Comparison of ENCODE assay signal across 8 mouse cellular contexts in genomic region chr10:112928452-112929221, GRCm38 (mm10). TPM values are rescaled to one million over a fixed set of nuclear protein-coding genes. Genes with fewer than 3 reads are reported as not detected.
DNase-seq lines count a peak whose midpoint lies in the region; ATAC-seq lines count a peak whose summit lies in the region.

Gene Atxn7l3b (minus strand): TSS chr10:112929001.

- H3K27ac ChIP-seq in hindbrain, embryonic 15.5 days (replicated peaks) = peak within 1 kb of the TSS; percentile 97

- peaks cover 36% of the 10 kb centered on the region for H3K4me1 ChIP-seq in hindbrain, embryonic 15.5 days (replicated peaks)

- no peaks in the 10 kb centered on the region for H3K9me3 ChIP-seq in hindbrain, embryonic 15.5 days

- DNase-seq in T-cell, adult 2 months (ENCODE audit: low spot score) = peak; percentile 92
- DNase-seq in cerebellum, postnatal 36 days = peak; percentile 95 to 98
- DNase-seq in frontal cortex, postnatal 36 days (ENCODE audit: low spot score in 2 of 2) = peak; percentile 95 to 96
- peak; percentile 85 for DNase-seq in left cerebral cortex, adult 11 months (ENCODE audit: low spot score)
- DNase-seq in lung, postnatal 4 days = peak; percentile 97 to 98
- peak; percentile 91 for DNase-seq in retina, postnatal 7 days (ENCODE audit: low read depth, low spot score)
- peak; percentile 98 for DNase-seq in urinary bladder, adult 2 months (ENCODE audit: low spot score)

- H3K27me3 ChIP-seq in hindbrain, embryonic 15.5 days = no peaks in the 10 kb centered on the region

- H3K36me3 ChIP-seq in hindbrain, embryonic 15.5 days = peaks cover 21% of the 10 kb centered on the region

- peak within 1 kb of the TSS; percentile 97 for H3K9ac ChIP-seq in hindbrain, embryonic 15.5 days

- H3K4me3 ChIP-seq in hindbrain, embryonic 15.5 days = peak within 1 kb of the TSS; percentile 88

- WGBS in hindbrain, embryonic 15.5 days = under 1% methylated on average over 70 of the region's 70 CpGs

- H3K4me2 ChIP-seq in hindbrain, embryonic 15.5 days = peak within 1 kb of the TSS; percentile 71

- ATAC-seq in hindbrain, embryonic 15.5 days (ENCODE audit: low FRiP score, low read depth) = peak; percentile 100

RNA-seq across cellular contexts. Expression of gene Atxn7l3b, which starts in this region (rescaled TPM):
- polyA plus RNA-seq in hindbrain, embryonic 15.5 days (2015; fragmentation: Nextera tagmentation; extraction: Ambion mirVana) = 351 and 370 TPM in 2 replicates
- 40.0 and 45.1 TPM in 2 replicates for polyA plus RNA-seq in urinary bladder, adult 2 months (2012; rRNA removed)

Comparison
In these comparisons a context has a peak if more than half of its experiments do, and no peak if none do; other contexts are left out.
1. Peak in every context shown above with its lines: DNase-seq, ATAC-seq, H3K4me3 ChIP-seq and H3K27ac ChIP-seq.